Mouse (Mus musculus) left cerebral cortex, adult 11 months (tissue): Measurements from ENCODE around the gene Arl10.

Source experiments
- DNase-seq: peaks from one replicate; pipeline ENCODE4 v3.0.0; 2022; ENCODE audit warnings: low spot score

Arl10 gene

GRCm38 (mm10) chr13:54616998-54617397 lies 42.2 kb downstream of the Arl10 start:
- no peak for DNase-seq

GRCm38 (mm10) chr13:54621155-54621932 lies 46.5 kb downstream of the Arl10 start, which contains the start of gene Faf2:
TSS of gene Faf2 (plus strand) at chr13:54621784.
- peak; percentile 98 for DNase-seq

GRCm38 (mm10) chr13:54621960-54622521 lies 47.2 kb downstream of the Arl10 start:
- no peak for DNase-seq

GRCm38 (mm10) chr13:54629128-54629527 lies 54.3 kb downstream of the Arl10 start:
- no peak for DNase-seq
